Mouse (Mus musculus) lung, postnatal 0 days (tissue): ENCODE results near the gene Dock9.

Experiments used
- CTCF ChIP-seq: IDR thresholded peaks from 2 replicates; pipeline ENCODE4 v1.5.1; 2016; ENCODE audit warnings: antibody characterized with exemption, mild to moderate bottlenecking
- EP300 ChIP-seq: IDR thresholded peaks from 2 replicates; pipeline ENCODE4 v1.6.1; 2016; ENCODE audit warnings: antibody characterized with exemption, mild to moderate bottlenecking, control low read depth

GRCm38 (mm10) chr14:121738431-121739403 lies 58.9 kb downstream of the Dock9 start:
- TF ChIP-seq CTCF (no peak), EP300 (no peak)
